Mouse (Mus musculus) megakaryocyte, embryonic 14.5 days (primary cell): Measurements from ENCODE around the gene Sec22c.

Experiments
- FLI1 ChIP-seq: IDR thresholded peaks from 2 replicates; pipeline ENCODE4 v1.6.1; 2012; ENCODE audit warnings: low read length, inconsistent platforms, mixed read lengths
- GATA1 ChIP-seq: IDR thresholded peaks from 3 replicates; pipeline ENCODE4 v1.6.1; 2012; ENCODE audit warnings: mixed read lengths, low read length, inconsistent platforms, borderline replicate concordance

- TF ChIP-seq GATA1, result no peak
- no peak for TF ChIP-seq FLI1
These were observed 49.3 kb upstream of the Sec22c start for GRCm38 (mm10) chr9:121754624-121755023.
